Mouse (Mus musculus) forebrain, embryonic 12.5 days (tissue): Measurements from ENCODE around the gene Tmem114. TPM values are rescaled to one million over a fixed set of nuclear protein-coding genes. Genes with fewer than 3 reads are reported as not detected.

Source experiments
- ATAC-seq: fragments of 200-750 bp; cut with Nextera tagmentation; 2 replicates; pipeline ENCODE4 v1.8.0; 2017; ENCODE audit warnings: moderate TSS enrichment; ENCODE audit not compliant: low FRiP score
- H3K27ac ChIP-seq: fragments of 300-500 bp; sonication (generic); 2 replicates; pipeline ENCODE4 v1.5.1; 2016; ENCODE audit warnings: mild to moderate bottlenecking
- H3K27me3 ChIP-seq: fragments of 300-500 bp; sonication (generic); 2 replicates; pipeline ENCODE4 v1.6.1; 2016; ENCODE audit warnings: mild to moderate bottlenecking
- H3K36me3 ChIP-seq: fragments of 300-500 bp; sonication (generic); replicated peaks from 2 replicates; pipeline ENCODE4 v1.6.1; 2016; ENCODE audit warnings: mild to moderate bottlenecking
- H3K4me1 ChIP-seq: fragments of 300-500 bp; sonication (generic); 2 replicates; pipeline ENCODE4 v1.6.1; 2016
- H3K4me2 ChIP-seq: fragments of 300-500 bp; sonication (generic); 2 replicates; pipeline ENCODE4 v1.6.1; 2016; ENCODE audit warnings: mild to moderate bottlenecking, moderate library complexity
- H3K4me3 ChIP-seq: fragments of 300-500 bp; sonication (generic); replicated peaks from 2 replicates; pipeline ENCODE4 v1.5.1; 2016; ENCODE audit warnings: mild to moderate bottlenecking
- H3K9ac ChIP-seq: fragments of 300-500 bp; sonication (generic); 2 replicates; pipeline ENCODE4 v1.6.1; 2016; ENCODE audit warnings: mild to moderate bottlenecking
- H3K9me3 ChIP-seq: fragments of 300-500 bp; sonication (generic); 2 replicates; pipeline ENCODE4 v1.6.1; 2016
- WGBS: fragments of 180-500 bp; shearing (Covaris S2); methylation state at CpG from one replicate; pipeline ENCODE4 v1.1.7; 2016; 5-methylcytosine and 5-hydroxymethylcytosine counted together
- polyA plus RNA-seq: library from polyadenylated mRNA; unstranded; fragments of >200 nt; fragmentation: Nextera tagmentation; extraction: Ambion mirVana; gene quantifications from 2 replicates; pipeline ENCODE4 v1.2.1, GENCODE M21; 2016

The Tmem114 gene
- polyA plus RNA-seq: not detected in 2 replicates

- Histone ChIP-seq H3K4me1 (peaks cover 9% of the 10 kb centered on the region), H3K4me3 (peak within 1 kb of the TSS; percentile 35), H3K9ac (no peak within 1 kb of the TSS), H3K27me3 (peaks cover 58% of the 10 kb centered on the region), H3K4me2 (peak within 1 kb of the TSS; percentile 57), H3K9me3 (no peaks in the 10 kb centered on the region), H3K27ac (no peak within 1 kb of the TSS), H3K36me3 (no peaks in the 10 kb centered on the region)
- under 1% methylated on average over 16 of the region's 16 CpGs for WGBS
- ATAC-seq: no peak
Measured at GRCm38 (mm10) chr16:8424971-8425330, at the start of gene Tmem114. Tmem114 (minus strand) TSS chr16:8425136.

- Histone ChIP-seq H3K4me2 (peak within 1 kb of the TSS; percentile 87), H3K36me3 (no peaks in the 10 kb centered on the region), H3K9ac (peak within 1 kb of the TSS; percentile 78), H3K4me1 (peaks cover 9% of the 10 kb centered on the region; the same call in 1 of the 2 replicates), H3K9me3 (no peaks in the 10 kb centered on the region), H3K27ac (peak within 1 kb of the TSS; percentile 44), H3K27me3 (peaks cover 10% of the 10 kb centered on the region; the same call in 1 of the 2 replicates), H3K4me3 (peak within 1 kb of the TSS; percentile 79)
- WGBS: 0% methylated on average over 48 of the region's 48 CpGs
- ATAC-seq: peak; percentile 98
Measured at GRCm38 (mm10) chr16:8470603-8471481, 45.9 kb upstream of the Tmem114 start, which contains the start of gene Mettl22. Mettl22 (plus strand) TSS chr16:8470788.

GRCm38 (mm10) chr16:8470132-8470531 is 45.2 kb upstream of the Tmem114 start:
- Histone ChIP-seq H3K4me3 (peak overlapping the region; percentile 79; the same call in 1 of the 2 replicates), H3K9me3 (no peaks in the 10 kb centered on the region), H3K36me3 (no peaks in the 10 kb centered on the region), H3K27ac (no peak overlapping the region), H3K9ac (no peak overlapping the region), H3K4me2 (peak overlapping the region; percentile 87), H3K27me3 (peaks cover 10% of the 10 kb centered on the region; the same call in 1 of the 2 replicates), H3K4me1 (peaks cover 9% of the 10 kb centered on the region; the same call in 1 of the 2 replicates)
- ATAC-seq: peak; percentile 74
- WGBS: 63% methylated on average over 2 of the region's 2 CpGs

- 0 out of 2 replicates have a peak, but pooled peaks cover under 1% of the 10 kb centered on the region for H3K27me3 ChIP-seq
- no peak overlapping the region for H3K27ac ChIP-seq
- H3K9me3 ChIP-seq: no peaks in the 10 kb centered on the region
- H3K4me3 ChIP-seq: no peak overlapping the region
- ATAC-seq: no peak
- H3K4me1 ChIP-seq: no peaks in the 10 kb centered on the region
- H3K36me3 ChIP-seq: no peaks in the 10 kb centered on the region
- no peak overlapping the region for H3K9ac ChIP-seq
- 36% methylated on average over 6 of the region's 6 CpGs for WGBS
- H3K4me2 ChIP-seq: no peak overlapping the region
Measured at GRCm38 (mm10) chr16:8459098-8459497, 34.2 kb upstream of the Tmem114 start.

GRCm38 (mm10) chr16:8458391-8458790 is 33.5 kb upstream of the Tmem114 start:
- Histone ChIP-seq H3K4me3 (no peak overlapping the region), H3K27me3 (0 out of 2 replicates have a peak, but pooled peaks cover 5% of the 10 kb centered on the region), H3K9ac (no peak overlapping the region), H3K9me3 (no peaks in the 10 kb centered on the region), H3K4me1 (no peaks in the 10 kb centered on the region), H3K4me2 (no peak overlapping the region), H3K27ac (no peak overlapping the region), H3K36me3 (no peaks in the 10 kb centered on the region)
- ATAC-seq: no peak
- WGBS: 90% methylated on average over 4 of the region's 4 CpGs

- Histone ChIP-seq H3K9me3 (no peaks in the 10 kb centered on the region), H3K27me3 (0 out of 2 replicates have a peak, but pooled peaks cover 8% of the 10 kb centered on the region), H3K9ac (no peak overlapping the region), H3K36me3 (no peaks in the 10 kb centered on the region), H3K4me3 (no peak overlapping the region), H3K4me2 (no peak overlapping the region), H3K27ac (no peak overlapping the region), H3K4me1 (no peaks in the 10 kb centered on the region)
- WGBS: 82% methylated on average over 2 of the region's 2 CpGs
- no peak for ATAC-seq
Measured at GRCm38 (mm10) chr16:8455221-8455620, 30.3 kb upstream of the Tmem114 start.

- Histone ChIP-seq H3K9ac (no peak overlapping the region), H3K27me3 (0 out of 2 replicates have a peak, but pooled peaks cover 8% of the 10 kb centered on the region), H3K4me1 (no peaks in the 10 kb centered on the region), H3K36me3 (no peaks in the 10 kb centered on the region), H3K4me2 (no peak overlapping the region), H3K4me3 (no peak overlapping the region), H3K9me3 (no peaks in the 10 kb centered on the region), H3K27ac (no peak overlapping the region)
- WGBS: 100% methylated on average over 2 of the region's 2 CpGs
- ATAC-seq: no peak
Measured at GRCm38 (mm10) chr16:8453301-8453700, 28.4 kb upstream of the Tmem114 start.

GRCm38 (mm10) chr16:8446256-8446655 is 21.3 kb upstream of the Tmem114 start:
- Histone ChIP-seq H3K9ac (no peak overlapping the region), H3K27me3 (no peaks in the 10 kb centered on the region), H3K4me3 (no peak overlapping the region), H3K36me3 (no peaks in the 10 kb centered on the region), H3K9me3 (no peaks in the 10 kb centered on the region), H3K27ac (no peak overlapping the region), H3K4me1 (no peaks in the 10 kb centered on the region), H3K4me2 (no peak overlapping the region)
- no peak for ATAC-seq
- 92% methylated on average over 6 of the region's 6 CpGs for WGBS

GRCm38 (mm10) chr16:8444911-8445310 is 20.0 kb upstream of the Tmem114 start:
- Histone ChIP-seq H3K27ac (no peak overlapping the region), H3K4me2 (no peak overlapping the region), H3K4me3 (no peak overlapping the region), H3K36me3 (no peaks in the 10 kb centered on the region), H3K9ac (no peak overlapping the region), H3K27me3 (no peaks in the 10 kb centered on the region), H3K9me3 (no peaks in the 10 kb centered on the region), H3K4me1 (no peaks in the 10 kb centered on the region)
- no peak for ATAC-seq
- WGBS: 84% methylated on average over 7 of the region's 7 CpGs

GRCm38 (mm10) chr16:8432616-8433015 is 7.7 kb upstream of the Tmem114 start:
- Histone ChIP-seq H3K4me1 (no peaks in the 10 kb centered on the region), H3K4me3 (no peak overlapping the region), H3K36me3 (no peaks in the 10 kb centered on the region), H3K27me3 (peaks cover 2% of the 10 kb centered on the region; the same call in 1 of the 2 replicates), H3K27ac (no peak overlapping the region), H3K4me2 (no peak overlapping the region), H3K9me3 (no peaks in the 10 kb centered on the region), H3K9ac (no peak overlapping the region)
- WGBS: 91% methylated on average over 3 of the region's 3 CpGs
- no peak for ATAC-seq

- no peaks in the 10 kb centered on the region for H3K9me3 ChIP-seq
- peaks cover 33% of the 10 kb centered on the region for H3K27me3 ChIP-seq
- H3K9ac ChIP-seq: no peak overlapping the region
- peaks cover 3% of the 10 kb centered on the region for H3K4me1 ChIP-seq
- no peak overlapping the region for H3K4me2 ChIP-seq
- H3K4me3 ChIP-seq: no peak overlapping the region
- H3K36me3 ChIP-seq: no peaks in the 10 kb centered on the region
- H3K27ac ChIP-seq: no peak overlapping the region
- 85% methylated on average over 4 of the region's 4 CpGs for WGBS
- no peak for ATAC-seq
Measured at GRCm38 (mm10) chr16:8429531-8429930, 4.6 kb upstream of the Tmem114 start.

GRCm38 (mm10) chr16:8425736-8426135 is 800 bp upstream of the Tmem114 start:
- WGBS: 83% methylated on average over 5 of the region's 5 CpGs
- ATAC-seq: no peak
- Histone ChIP-seq H3K4me2 (no peak overlapping the region), H3K4me1 (peaks cover 9% of the 10 kb centered on the region), H3K27me3 (peaks cover 58% of the 10 kb centered on the region), H3K9me3 (no peaks in the 10 kb centered on the region), H3K27ac (no peak overlapping the region), H3K9ac (no peak overlapping the region), H3K36me3 (no peaks in the 10 kb centered on the region), H3K4me3 (no peak overlapping the region)
